Mouse (Mus musculus): ENCODE results near the gene Acat2.

DNA sequence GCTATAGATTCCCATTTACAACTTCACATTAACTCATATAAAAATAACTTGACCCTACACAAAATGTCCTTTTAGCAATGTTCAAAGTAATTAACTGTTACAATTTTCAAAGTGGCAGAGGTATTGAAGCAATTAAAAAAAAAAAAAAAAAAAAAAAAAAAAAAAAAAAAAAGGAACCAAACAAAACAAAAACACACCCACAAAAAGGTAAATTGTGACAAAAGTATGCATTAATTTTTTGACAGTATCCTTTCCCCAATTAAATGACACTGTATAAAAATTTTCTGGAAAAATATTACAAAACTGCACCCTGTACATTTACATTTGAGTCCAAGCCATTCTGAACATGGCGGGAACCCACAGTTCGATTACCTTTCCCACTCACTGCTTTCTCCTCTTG lies 6.6 kb upstream of the Acat2 start:
- TF ChIP-seq CTCF (conservative IDR thresholded peaks at IDR 0.05 in 1 of 2, IDR thresholded peaks at IDR 0.05 in 1 of 2; ENCODE audit: low read depth in 2 of 2, low read length in 2 of 2): no peak
- TF ChIP-seq POLR2A (IDR thresholded peaks at IDR 0.05; ENCODE audit: low read depth, low read length): no peak
- no peak for TF ChIP-seq GABPA (IDR thresholded peaks at IDR 0.05; ENCODE audit: insufficient replicate concordance, low read depth, low read length)
- no peak for TF ChIP-seq EP300 (IDR thresholded peaks at IDR 0.05; ENCODE audit: low read length)
- TF ChIP-seq IRF4 (IDR thresholded peaks at IDR 0.05; ENCODE audit: low read depth, low read length): no peak
- no peak for TF ChIP-seq ZKSCAN1 (IDR thresholded peaks at IDR 0.05; ENCODE audit: borderline replicate concordance, low read depth, low read length)
- no peak for TF ChIP-seq NRF1 (IDR thresholded peaks at IDR 0.05; ENCODE audit: low read depth, low read length)
- TF ChIP-seq USF1 (IDR thresholded peaks at IDR 0.05; ENCODE audit: low read depth, low read length): no peak
- no peak for TF ChIP-seq ZMIZ1 (IDR thresholded peaks at IDR 0.05; ENCODE audit: low read depth, low read length)
- TF ChIP-seq MAX (IDR thresholded peaks at IDR 0.05; ENCODE audit: low read length): no peak
- no peak for TF ChIP-seq MYC (IDR thresholded peaks at IDR 0.05; ENCODE audit: low read depth, low read length)
- TF ChIP-seq POLR2AphosphoS2 (IDR thresholded peaks at IDR 0.05; ENCODE audit: low read depth, low read length): no peak
- TF ChIP-seq TCF12 (IDR thresholded peaks at IDR 0.05; ENCODE audit: low read depth, low read length): no peak

Data from CH12.LX (cell line).